Comparison of ENCODE assay signal across 20 mouse cellular contexts in the genomic region with DNA sequence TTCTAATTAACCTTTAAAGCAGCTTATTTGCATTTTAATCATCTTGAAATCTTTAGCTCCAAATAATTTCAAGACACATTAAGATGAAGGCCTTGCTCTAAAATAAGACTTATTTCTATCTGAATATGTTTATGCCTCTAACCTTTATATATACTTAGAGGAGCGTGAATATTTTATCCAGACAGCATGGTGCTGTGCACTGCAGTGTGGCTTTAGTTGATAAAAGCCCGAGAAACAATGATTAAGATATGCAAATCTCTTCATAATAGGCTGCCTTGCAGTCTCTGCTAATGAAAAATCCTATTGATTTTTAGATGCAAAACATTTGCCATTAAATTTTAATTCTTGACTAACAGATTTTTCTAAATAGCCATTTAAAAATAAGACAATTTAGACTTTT.
"Had no signal": no experiment of that assay in that cellular context is flagged by ENCODE, and none has a peak within 500 bp of the region (broad histone marks: within the 10 kb centered on the region; RNA-seq: fewer than 3 reads in every experiment).

No protein-coding gene starts in this region.

- H3K27me3 ChIP-seq: limb, embryonic 12.5 days; limb, embryonic 15.5 days; neural tube, embryonic 13.5 days; stomach, embryonic 15.5 days had no signal

- DNase-seq: kidney, adult 18-20 months; kidney, adult 9 months; kidney, postnatal 14 days; kidney, postnatal 4 days; left cerebral cortex, postnatal 4 days; liver, postnatal 0 days; lung, embryonic 14.5 days; retina, postnatal 1 day; right cerebral cortex, postnatal 25 days; spleen, adult 18-20 months; thymus, postnatal 25 days had no signal

- H3K9me3 ChIP-seq: limb, embryonic 12.5 days; limb, embryonic 15.5 days; neural tube, embryonic 13.5 days; stomach, embryonic 15.5 days had no signal

- ATAC-seq: liver, postnatal 0 days; lung, postnatal 0 days had no signal

- H3K4me3 ChIP-seq: limb, embryonic 12.5 days; limb, embryonic 15.5 days; myocyte; neural tube, embryonic 13.5 days; stomach, embryonic 15.5 days had no signal

- H3K4me2 ChIP-seq: limb, embryonic 12.5 days; limb, embryonic 15.5 days; liver, embryonic 11.5 days; lung, embryonic 14.5 days; neural tube, embryonic 13.5 days; stomach, embryonic 15.5 days had no signal

- H3K4me1 ChIP-seq: stomach, embryonic 15.5 days had no signal

- H3K27ac ChIP-seq: limb, embryonic 12.5 days; limb, embryonic 15.5 days; liver, embryonic 14.5 days; macrophage; neural tube, embryonic 13.5 days; stomach, embryonic 15.5 days had no signal

- H3K36me3 ChIP-seq: limb, embryonic 12.5 days; limb, embryonic 15.5 days; neural tube, embryonic 13.5 days; stomach, embryonic 15.5 days had no signal

- H3K9ac ChIP-seq: limb, embryonic 12.5 days; limb, embryonic 15.5 days; liver, embryonic 14.5 days; liver, postnatal 0 days; lung, embryonic 14.5 days; neural tube, embryonic 13.5 days; stomach, embryonic 15.5 days had no signal
